Mouse (Mus musculus) kidney, adult 18-20 months (tissue): Measurements from ENCODE around the gene Nkiras2.
"Not testable (repeated sequence)": the region's sequence is repeated elsewhere in the genome, so short reads cannot be mapped to it uniquely, and the experiment has no call there.

Experiments
- DNase-seq: peaks from one replicate; pipeline ENCODE4 v3.0.0; 2021

The Nkiras2 gene

GRCm38 (mm10) chr11:100603155-100603554 is 15.9 kb upstream of the Nkiras2 start:
- no peak for DNase-seq

GRCm38 (mm10) chr11:100603813-100604212 is 15.2 kb upstream of the Nkiras2 start:
- no peak for DNase-seq

GRCm38 (mm10) chr11:100604321-100605005 is 14.6 kb upstream of the Nkiras2 start:
- no peak for DNase-seq

- no peak for DNase-seq
These were observed 13.6 kb upstream of the Nkiras2 start for GRCm38 (mm10) chr11:100605451-100605850.

GRCm38 (mm10) chr11:100607121-100607520 is 11.9 kb upstream of the Nkiras2 start:
- DNase-seq = no peak

- no peak for DNase-seq
These were observed 10.2 kb upstream of the Nkiras2 start for GRCm38 (mm10) chr11:100608796-100609195.

GRCm38 (mm10) chr11:100609355-100609996 is 9.6 kb upstream of the Nkiras2 start:
- DNase-seq = no peak

GRCm38 (mm10) chr11:100609997-100610680 is 8.9 kb upstream of the Nkiras2 start:
- peak; percentile 49 for DNase-seq

GRCm38 (mm10) chr11:100611627-100612026 is 7.4 kb upstream of the Nkiras2 start:
- no peak for DNase-seq

- DNase-seq = no peak
These were observed 5.8 kb upstream of the Nkiras2 start for GRCm38 (mm10) chr11:100613241-100613640.

- DNase-seq = no peak
These were observed 2.7 kb upstream of the Nkiras2 start for GRCm38 (mm10) chr11:100616332-100616731.

- not testable (repeated sequence) for DNase-seq
These were observed 2.2 kb upstream of the Nkiras2 start for GRCm38 (mm10) chr11:100616836-100617235.

GRCm38 (mm10) chr11:100617480-100617879 is 1.6 kb upstream of the Nkiras2 start:
- no peak for DNase-seq

- DNase-seq = peak; percentile 95
These were observed 486 bp downstream of the Nkiras2 start for GRCm38 (mm10) chr11:100619485-100619975.

GRCm38 (mm10) chr11:100619982-100620381 is 938 bp downstream of the Nkiras2 start, which contains the start of gene Dnajc7:
Dnajc7 (minus strand) TSS chr11:100620168.
- DNase-seq = no peak

GRCm38 (mm10) chr11:100622714-100623113 is 3.7 kb downstream of the Nkiras2 start:
- DNase-seq = peak; percentile 96

GRCm38 (mm10) chr11:100623867-100624266 is 4.8 kb downstream of the Nkiras2 start:
- DNase-seq = peak; percentile 44

GRCm38 (mm10) chr11:100625754-100626700 is 7.0 kb downstream of the Nkiras2 start:
- DNase-seq = no peak

GRCm38 (mm10) chr11:100626701-100627195 is 7.7 kb downstream of the Nkiras2 start:
- DNase-seq = peak; percentile 84

GRCm38 (mm10) chr11:100628056-100628455 is 9.0 kb downstream of the Nkiras2 start:
- DNase-seq = no peak

GRCm38 (mm10) chr11:100628862-100629352 is 9.9 kb downstream of the Nkiras2 start:
- no peak for DNase-seq

GRCm38 (mm10) chr11:100634530-100634929 is 15.5 kb downstream of the Nkiras2 start:
- DNase-seq = no peak
